Mouse (Mus musculus) frontal cortex, postnatal 36 days (tissue): Measurements from ENCODE around the gene Prr3.
"Not testable (repeated sequence)": the region's sequence is repeated elsewhere in the genome, so short reads cannot be mapped to it uniquely, and the experiment has no call there.

Source experiments
- DNase-seq, 2 experiments: peaks; one replicate each; pipeline ENCODE4 v3.0.0; 2022; ENCODE audit warnings: low spot score in 2 of 2

The Prr3 gene

GRCm38 (mm10) chr17:35979401-35980362 is at the start of gene Prr3, which contains the start of gene Gnl1:
Gene Prr3 (minus strand): TSS chr17:35980236.
Gene Gnl1 (plus strand): TSS chr17:35979851.
- peak; percentile 95 for DNase-seq

GRCm38 (mm10) chr17:36028879-36029619 is 49.0 kb upstream of the Prr3 start:
- no peak for DNase-seq

DNA sequence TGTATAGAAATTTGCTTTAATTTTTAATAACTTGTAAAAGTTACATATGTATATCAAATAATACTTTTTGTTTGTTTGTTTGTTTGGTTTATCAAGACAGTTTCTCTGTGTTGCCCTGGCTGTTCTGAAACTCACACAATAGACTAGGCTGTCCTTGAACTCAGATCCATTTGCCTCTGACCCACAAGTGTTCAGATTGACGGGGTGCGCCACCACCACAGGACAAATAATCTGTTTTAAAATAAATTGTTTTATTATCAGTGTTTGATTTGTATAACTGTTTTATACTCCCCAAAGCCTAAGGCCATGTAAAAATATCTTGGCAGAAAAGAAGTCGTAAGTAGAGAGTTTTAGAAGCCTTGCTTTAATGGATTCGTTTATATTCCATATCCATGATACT is 47.6 kb upstream of the Prr3 start:
- no peak for DNase-seq

DNA sequence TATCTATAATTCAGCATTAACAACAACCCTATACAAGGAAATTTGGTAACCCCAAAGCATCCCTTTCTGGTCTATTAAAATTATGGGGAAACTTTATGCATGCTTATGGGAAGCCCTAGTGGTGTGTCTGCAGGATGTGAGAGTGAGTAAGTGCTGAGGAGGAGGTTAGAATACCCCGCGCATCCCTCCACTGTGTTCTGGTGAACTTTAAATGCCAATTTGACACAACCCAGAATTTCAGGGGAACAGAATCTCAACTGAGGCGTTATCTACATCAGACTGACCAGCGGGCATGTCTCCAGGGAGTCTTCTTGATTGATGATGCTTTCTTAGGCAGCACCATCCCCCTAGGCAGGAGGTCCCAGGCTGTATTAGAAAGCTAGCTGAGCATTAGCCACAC is 45.9 kb upstream of the Prr3 start:
- DNase-seq: no peak

DNA sequence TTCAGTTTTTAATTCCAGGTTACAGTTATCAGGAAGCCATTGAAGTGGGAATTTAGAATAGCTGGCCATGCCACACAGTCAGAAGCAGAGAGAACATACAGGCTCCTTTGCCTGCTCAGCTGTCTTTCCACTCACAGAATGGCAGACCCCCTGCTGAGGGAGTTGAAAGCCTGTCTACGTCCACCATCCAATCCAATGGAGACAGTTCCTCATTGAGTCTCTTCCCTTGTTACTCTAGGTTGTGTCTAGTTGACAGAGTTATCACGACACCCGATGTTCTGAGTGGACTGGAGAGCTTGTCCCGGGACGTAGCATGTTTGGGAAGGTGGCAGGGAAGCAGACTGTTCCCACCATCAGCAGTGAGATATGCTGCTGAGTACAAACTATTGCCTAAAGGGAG is 45.2 kb upstream of the Prr3 start:
- DNase-seq: no peak

DNA sequence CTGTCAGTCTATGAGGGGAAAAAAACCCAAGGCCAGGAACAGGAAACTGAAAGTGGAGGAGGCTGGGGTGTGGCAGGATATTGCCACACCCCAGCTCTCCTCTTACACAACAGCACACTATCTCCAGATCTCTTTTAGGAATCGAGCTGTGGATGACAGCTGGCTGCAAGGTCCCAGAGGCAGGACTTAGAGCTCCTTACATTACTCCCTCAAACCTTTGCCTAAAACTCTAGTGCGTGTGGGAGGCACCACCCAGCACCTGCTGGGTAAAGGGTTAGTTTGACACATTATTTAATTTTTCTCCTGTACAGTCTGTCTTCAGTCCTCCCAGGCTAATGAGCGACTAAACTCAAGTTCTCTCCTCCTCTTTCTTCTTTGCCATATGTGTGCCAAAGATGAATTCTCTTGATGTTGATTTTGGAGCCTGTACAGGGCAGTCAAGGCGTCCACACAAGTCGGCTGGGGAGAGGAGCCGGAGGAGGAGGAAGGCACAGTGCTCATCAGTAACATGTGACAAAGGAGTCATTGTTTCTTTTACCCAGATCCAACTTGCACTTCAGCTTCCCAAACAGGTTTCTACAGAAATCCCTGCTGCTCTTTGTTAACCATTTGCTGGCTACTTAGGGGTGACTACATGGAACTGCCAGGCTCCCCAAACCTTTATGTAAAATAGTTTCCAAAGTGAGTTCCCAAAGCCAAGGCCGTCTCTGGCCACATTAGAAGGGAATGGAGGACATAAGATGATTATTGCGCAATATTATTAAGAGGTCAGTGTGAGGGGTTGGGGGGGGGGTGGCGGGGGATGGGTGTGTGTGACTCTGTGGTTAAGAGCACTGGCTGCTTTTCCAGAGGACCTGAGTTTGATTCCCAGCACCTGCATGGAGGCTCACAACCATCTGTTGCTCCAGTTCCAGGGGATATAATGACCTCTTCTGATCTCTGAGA is 43.9 kb upstream of the Prr3 start:
- DNase-seq: no peak

DNA sequence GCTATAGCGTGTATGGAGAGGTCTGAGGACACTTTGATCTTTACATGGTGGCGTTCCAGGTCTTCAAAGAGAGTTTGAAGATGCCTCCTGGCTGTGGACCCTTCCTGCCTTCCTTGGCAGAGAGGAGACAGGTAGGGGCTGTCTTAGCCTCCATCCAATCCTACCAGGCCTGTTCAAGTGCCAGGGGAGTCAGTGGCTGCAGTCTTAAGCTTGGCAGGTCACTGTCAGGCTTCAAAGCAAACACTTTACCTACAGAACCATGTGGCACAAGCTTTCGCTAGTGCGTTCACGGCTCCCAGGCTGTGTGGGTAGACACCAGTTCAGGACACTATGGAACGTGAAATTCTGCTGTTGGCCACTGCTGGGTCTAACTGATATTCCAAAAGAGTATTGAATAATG is 42.9 kb upstream of the Prr3 start:
- no peak for DNase-seq

DNA sequence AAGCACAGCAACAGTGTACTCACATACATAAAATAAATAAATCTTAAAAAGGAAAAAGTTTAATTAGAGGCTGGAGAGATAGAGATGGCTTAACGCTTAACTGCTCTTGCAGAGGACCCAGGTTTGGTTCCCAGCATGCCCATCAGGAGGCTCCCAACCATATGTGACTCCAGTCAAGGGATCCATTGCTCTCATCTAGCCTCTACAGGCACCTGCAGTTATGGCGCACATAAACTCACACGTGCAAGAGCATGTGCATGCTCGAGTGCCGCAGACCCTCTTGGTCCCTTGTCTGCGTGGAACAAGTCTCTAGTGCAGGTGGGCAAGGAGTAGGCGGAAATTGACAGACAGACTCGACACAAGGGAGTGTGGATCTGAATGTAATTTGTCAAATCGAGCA is 42.1 kb upstream of the Prr3 start:
- no peak for DNase-seq

DNA sequence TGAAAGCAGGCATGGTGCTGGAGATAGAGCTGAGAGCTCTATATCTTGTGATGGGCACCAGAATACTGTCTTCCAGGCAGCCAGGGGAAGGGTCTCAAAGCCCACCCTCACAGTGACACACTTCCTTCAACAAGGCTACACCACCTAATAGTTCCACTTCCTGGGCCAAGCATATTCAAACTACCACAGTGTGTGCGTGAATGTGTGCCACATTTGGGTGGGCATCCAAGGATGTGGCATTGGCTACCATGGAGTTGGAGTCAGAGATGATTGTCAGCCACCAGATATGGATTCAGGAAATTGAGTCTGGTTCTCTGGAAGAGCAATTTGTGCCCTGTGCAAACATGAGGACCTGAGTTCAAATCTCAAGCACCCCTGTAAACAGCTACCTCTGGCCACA is 41.3 kb upstream of the Prr3 start:
- no peak for DNase-seq

DNA sequence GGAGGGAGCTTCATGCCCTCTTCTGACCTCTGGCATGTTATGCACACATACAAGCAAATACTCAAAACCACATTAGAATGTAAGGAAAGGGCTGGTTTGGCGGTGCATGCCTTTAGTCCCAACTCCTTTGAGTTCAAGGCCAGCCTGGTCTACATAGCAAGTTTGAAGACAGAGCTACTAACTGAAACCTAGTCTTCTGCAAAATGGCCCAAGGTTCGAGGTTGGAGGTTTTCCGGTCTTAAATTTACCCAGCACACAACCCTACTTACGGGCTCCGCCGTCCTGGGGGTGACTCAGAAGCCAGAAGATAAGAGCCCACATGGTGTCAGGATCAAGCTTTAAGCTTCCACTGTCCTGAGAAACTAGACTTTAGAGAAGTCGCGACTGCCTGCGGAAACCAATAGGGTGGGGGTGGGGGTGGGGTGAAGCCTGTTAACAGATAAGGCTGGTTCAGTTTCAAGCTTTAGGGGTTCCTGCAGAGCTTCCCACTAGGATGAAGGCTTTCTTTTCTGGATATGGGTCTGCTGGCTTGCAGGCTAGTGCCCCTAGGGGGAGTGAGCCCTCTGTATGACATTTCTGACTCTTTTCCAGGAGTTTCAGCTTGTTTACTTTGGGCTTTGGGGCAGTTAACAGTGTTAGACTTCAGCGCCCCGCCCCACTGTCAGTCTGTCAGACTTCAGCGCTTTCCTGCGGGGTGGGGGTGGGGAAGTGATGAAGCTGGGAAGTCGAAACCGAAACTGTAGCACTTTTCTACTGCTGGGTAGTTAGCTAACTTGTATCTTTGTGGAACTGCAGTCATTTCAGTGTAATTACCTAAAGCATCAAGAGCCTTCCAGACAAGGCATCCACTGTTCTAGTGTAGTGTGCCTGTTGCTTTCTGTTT is 40.4 kb upstream of the Prr3 start, which contains the start of gene H2-T24:
H2-T24 (minus strand) TSS at position 370 of the 883 bp plus-strand sequence.
- DNase-seq: no peak

DNA sequence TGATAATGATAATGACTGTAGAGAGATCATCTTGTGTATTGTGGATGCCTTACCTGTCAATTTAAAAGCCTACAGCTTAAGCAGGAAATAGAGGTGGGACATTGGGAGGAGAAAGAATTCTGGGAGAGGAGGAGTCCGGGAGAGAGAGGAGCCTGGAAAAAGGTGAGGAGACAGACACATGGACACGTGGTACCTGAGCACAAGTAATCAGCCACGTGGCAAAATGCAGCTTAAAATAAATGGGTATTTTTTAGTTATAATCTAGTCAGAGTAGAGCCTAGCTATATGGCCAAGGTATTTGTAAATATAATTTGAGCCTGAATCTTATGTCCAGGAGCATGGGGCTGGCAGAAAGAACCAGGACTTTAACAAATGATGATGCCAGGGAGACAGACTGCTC is 39.5 kb upstream of the Prr3 start:
- no peak for DNase-seq

- DNase-seq: no peak
These were observed 38.9 kb upstream of the Prr3 start for GRCm38 (mm10) chr17:36018979-36019378.

- DNase-seq: no peak
These were observed 37.0 kb upstream of the Prr3 start for GRCm38 (mm10) chr17:36017046-36017445.

DNA sequence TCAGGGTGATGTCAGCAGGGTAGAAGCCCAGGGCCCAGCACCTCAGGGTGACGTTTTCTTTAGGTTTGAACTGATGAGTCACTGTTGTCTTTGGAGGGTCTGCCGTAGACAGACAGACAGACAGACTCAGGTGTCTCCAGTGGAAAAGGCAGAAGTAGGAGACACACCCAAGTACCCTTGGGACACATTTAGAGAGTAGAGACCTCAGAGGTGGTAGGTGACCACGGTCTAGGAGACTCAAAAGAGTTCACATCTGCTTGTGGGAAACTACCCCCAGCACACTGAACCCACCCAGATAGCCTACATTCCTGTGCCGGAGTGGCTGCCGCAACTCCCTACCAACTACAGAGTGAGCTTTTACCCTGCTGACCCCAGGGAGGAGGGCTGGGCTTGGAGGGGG is 34.9 kb upstream of the Prr3 start:
- DNase-seq: no peak

- DNase-seq: not testable (repeated sequence)
These were observed 24.4 kb upstream of the Prr3 start for GRCm38 (mm10) chr17:36004409-36004808.

DNA sequence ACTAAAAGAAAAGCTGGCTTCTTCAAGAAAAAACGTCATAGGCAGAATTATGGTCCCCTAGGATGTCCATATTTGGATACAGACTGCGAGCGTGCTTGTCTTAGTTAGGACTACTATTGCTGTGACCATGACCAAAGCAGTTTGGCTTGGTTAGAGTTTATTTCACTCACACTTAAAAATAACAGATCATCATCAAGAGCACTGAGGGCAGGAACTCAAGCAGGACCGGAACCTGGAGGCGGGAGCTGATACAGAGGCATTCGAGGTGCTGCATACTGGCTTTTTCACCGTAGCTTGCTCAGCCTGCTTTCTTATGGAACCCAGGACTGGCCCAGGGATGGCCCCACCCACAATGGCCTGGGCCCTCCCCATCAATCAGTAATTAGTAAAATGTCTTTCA is 23.3 kb upstream of the Prr3 start:
- DNase-seq: no peak

DNA sequence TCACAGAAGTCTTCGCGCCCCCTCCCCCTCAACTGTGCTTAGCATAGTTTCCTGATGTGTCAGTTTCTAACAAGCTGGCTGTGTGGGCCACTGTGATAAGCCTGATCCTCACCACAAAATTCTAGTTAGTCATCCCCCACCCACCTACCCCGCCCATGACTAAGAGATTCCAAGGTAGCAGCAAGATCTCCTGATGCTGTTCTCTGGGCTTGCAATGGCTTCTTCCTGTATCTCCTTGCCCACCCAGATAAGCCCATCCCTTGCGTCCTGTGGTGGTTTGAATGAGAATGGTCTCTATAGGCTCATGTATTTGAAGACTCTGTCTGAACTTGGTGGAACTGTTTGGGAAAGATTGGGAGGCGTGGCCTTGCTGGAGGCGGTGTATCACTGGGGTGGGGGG is 21.9 kb upstream of the Prr3 start:
- peak in 1 of 2 experiments; percentile 58 for DNase-seq

DNA sequence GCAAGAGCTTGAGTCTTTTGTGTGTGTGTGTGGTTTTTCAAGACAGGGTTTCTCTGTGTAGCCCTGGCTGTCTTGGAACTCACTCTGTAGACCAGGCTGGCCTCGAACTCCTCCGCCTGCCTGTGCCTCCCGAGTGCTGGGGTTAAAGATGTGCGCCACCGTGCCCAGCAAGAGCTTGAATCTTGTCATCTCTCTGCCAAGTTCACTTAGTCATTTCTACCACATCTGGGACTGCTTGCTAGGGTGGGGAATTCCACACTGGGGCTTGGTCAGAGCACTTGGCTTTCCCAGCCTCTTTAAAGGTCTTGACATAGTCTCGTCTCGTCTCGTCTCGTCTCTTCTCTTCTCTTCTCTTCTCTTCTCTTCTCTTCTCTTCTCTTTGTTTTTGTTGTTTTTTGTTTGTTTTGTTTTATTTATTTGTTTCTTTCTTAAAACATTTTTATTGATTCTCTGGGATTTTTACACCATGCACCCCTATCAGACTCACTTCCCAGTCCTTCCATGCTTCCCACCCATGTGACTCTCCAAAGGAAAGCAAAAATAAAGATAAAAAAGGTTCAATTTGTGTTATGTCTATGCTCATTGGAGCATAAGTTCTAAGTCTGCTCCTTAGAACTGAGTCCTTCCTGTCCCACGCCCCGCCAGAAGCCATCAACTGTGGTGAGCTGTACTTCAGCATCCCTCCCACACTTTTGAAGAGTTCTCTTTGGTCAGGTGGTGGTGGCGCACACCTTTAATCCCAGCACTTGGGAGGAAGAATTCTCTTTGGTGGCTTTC is 21.3 kb upstream of the Prr3 start:
- DNase-seq: no peak

- no peak for DNase-seq
These were observed 20.3 kb upstream of the Prr3 start for GRCm38 (mm10) chr17:36000349-36000748.

- no peak for DNase-seq
These were observed 19.3 kb upstream of the Prr3 start for GRCm38 (mm10) chr17:35999356-35999755.
